Mouse (Mus musculus): ENCODE data around the gene Armc7.

The Armc7 gene

GRCm38 (mm10) chr11:115488551-115489104 is 13.2 kb downstream of the Armc7 start:
- in situ Hi-C loops (cut with MboI, MseI), result loop anchor here (25.0 kb wide), 1 partner anchor 924 kb away; the partner anchor contains the start of gene Rnf157

GRCm38 (mm10) chr11:115490441-115491355 is 15.2 kb downstream of the Armc7 start:
- in situ Hi-C loops (cut with MboI, MseI), result loop anchor here (25.0 kb wide), 1 partner anchor 922 kb away; the partner anchor contains the start of gene Rnf157

GRCm38 (mm10) chr11:115491356-115492083 is 16.1 kb downstream of the Armc7 start, which contains the start of gene Nt5c:
Gene Nt5c (minus strand): TSS chr11:115491862.
- in situ Hi-C loops (cut with MboI, MseI), result loop anchor here (25.0 kb wide), 1 partner anchor 921 kb away; the partner anchor contains the start of gene Rnf157

GRCm38 (mm10) chr11:115492387-115492786 is 16.9 kb downstream of the Armc7 start:
- in situ Hi-C loops (cut with MboI, MseI), result loop anchor here (25.0 kb wide), 1 partner anchor 920 kb away; the partner anchor contains the start of gene Rnf157

- in situ Hi-C loops (cut with MboI, MseI), result loop anchor here (25.0 kb wide), 1 partner anchor 916 kb away; the partner anchor contains the start of gene Rnf157
Measured at GRCm38 (mm10) chr11:115496559-115496958, 21.1 kb downstream of the Armc7 start.

- in situ Hi-C loops (cut with MboI, MseI), result no loop called here
Measured at GRCm38 (mm10) chr11:115502636-115503035, 27.2 kb downstream of the Armc7 start.

GRCm38 (mm10) chr11:115506586-115506985 is 31.1 kb downstream of the Armc7 start:
- in situ Hi-C loops (cut with MboI, MseI), result no loop called here

GRCm38 (mm10) chr11:115508061-115508460 is 32.6 kb downstream of the Armc7 start:
- in situ Hi-C loops (cut with MboI, MseI), result no loop called here

- in situ Hi-C loops (cut with MboI, MseI), result no loop called here
Measured at GRCm38 (mm10) chr11:115509773-115510506, 34.5 kb downstream of the Armc7 start.

- in situ Hi-C loops (cut with MboI, MseI), result no loop called here
Measured at GRCm38 (mm10) chr11:115510507-115510888, 35.0 kb downstream of the Armc7 start.

GRCm38 (mm10) chr11:115511121-115511520 is 35.7 kb downstream of the Armc7 start:
- in situ Hi-C loops (cut with MboI, MseI), result no loop called here

- in situ Hi-C loops (cut with MboI, MseI), result no loop called here
Measured at GRCm38 (mm10) chr11:115512004-115512403, 36.5 kb downstream of the Armc7 start.

GRCm38 (mm10) chr11:115512407-115513183 is 37.1 kb downstream of the Armc7 start:
- in situ Hi-C loops (cut with MboI, MseI), result no loop called here

- in situ Hi-C loops (cut with MboI, MseI), result no loop called here
Measured at GRCm38 (mm10) chr11:115513271-115514237, 38.1 kb downstream of the Armc7 start.

- in situ Hi-C loops (cut with MboI, MseI), result no loop called here
Measured at GRCm38 (mm10) chr11:115514238-115514663, 38.8 kb downstream of the Armc7 start, which contains the start of gene Jpt1. Gene Jpt1 (minus strand): TSS chr11:115514387.

GRCm38 (mm10) chr11:115515021-115515420 is 39.6 kb downstream of the Armc7 start:
- in situ Hi-C loops (cut with MboI, MseI), result no loop called here

GRCm38 (mm10) chr11:115516942-115517341 is 41.5 kb downstream of the Armc7 start:
- in situ Hi-C loops (cut with MboI, MseI), result no loop called here

- in situ Hi-C loops (cut with MboI, MseI), result no loop called here
Measured at GRCm38 (mm10) chr11:115518693-115519092, 43.2 kb downstream of the Armc7 start.

- in situ Hi-C loops (cut with MboI, MseI), result no loop called here
Measured at GRCm38 (mm10) chr11:115519581-115519980, 44.1 kb downstream of the Armc7 start.

Measured in T-helper 2 cell (primary cell).